Mouse (Mus musculus) CD4-positive naive resting alpha-beta T cell, adult 76 days (primary cell): ENCODE measurements around the gene Cntnap5a. TPM values are rescaled to one million over a fixed set of nuclear protein-coding genes. Genes with fewer than 3 reads are reported as not detected.

ENCODE experiments used
- total RNA-seq: library from RNA; stranded (reverse); gene quantifications from one replicate; pipeline ENCODE4 v1.2.4, GENCODE M21; 2023

Gene Cntnap5a
- total RNA-seq, result not detected

GRCm38 (mm10) chr1:115684518-115685368, at the start of gene Cntnap5a:
TSS of gene Cntnap5a (plus strand) at chr1:115684756.

